Mouse (Mus musculus): ENCODE results near the gene Mfsd2b.

Mfsd2b gene

GRCm38 (mm10) chr12:4813636-4814035, 60.5 kb downstream of the Mfsd2b start:
- DNase-seq (ENCODE audit: low spot score in 2 of 2) = no peak
